Mouse (Mus musculus) heart, adult 8-10 months (tissue): Measurements from ENCODE around the gene Gm36028. TPM values are rescaled to one million over a fixed set of nuclear protein-coding genes. Genes with fewer than 3 reads are reported as not detected.
A peak's percentile ranks its signal among the peaks of the same experiment; 100 is the strongest.

Experiments
- DNase-seq: peaks from one replicate; pipeline ENCODE4 v3.0.0; 2022; ENCODE audit warnings: low spot score
- total RNA-seq, 4 experiments: library from RNA; stranded (reverse); gene quantifications; 2 replicates each; pipeline ENCODE4 v1.2.4; 2022

Gene Gm36028
- total RNA-seq, 4 experiments from 2014 or later = 0.90 to 1.4 (median 1.3) TPM

- DNase-seq = no peak
Observed at GRCm38 (mm10) chr16:37809623-37809992, 51.3 kb downstream of the Gm36028 start.

DNA sequence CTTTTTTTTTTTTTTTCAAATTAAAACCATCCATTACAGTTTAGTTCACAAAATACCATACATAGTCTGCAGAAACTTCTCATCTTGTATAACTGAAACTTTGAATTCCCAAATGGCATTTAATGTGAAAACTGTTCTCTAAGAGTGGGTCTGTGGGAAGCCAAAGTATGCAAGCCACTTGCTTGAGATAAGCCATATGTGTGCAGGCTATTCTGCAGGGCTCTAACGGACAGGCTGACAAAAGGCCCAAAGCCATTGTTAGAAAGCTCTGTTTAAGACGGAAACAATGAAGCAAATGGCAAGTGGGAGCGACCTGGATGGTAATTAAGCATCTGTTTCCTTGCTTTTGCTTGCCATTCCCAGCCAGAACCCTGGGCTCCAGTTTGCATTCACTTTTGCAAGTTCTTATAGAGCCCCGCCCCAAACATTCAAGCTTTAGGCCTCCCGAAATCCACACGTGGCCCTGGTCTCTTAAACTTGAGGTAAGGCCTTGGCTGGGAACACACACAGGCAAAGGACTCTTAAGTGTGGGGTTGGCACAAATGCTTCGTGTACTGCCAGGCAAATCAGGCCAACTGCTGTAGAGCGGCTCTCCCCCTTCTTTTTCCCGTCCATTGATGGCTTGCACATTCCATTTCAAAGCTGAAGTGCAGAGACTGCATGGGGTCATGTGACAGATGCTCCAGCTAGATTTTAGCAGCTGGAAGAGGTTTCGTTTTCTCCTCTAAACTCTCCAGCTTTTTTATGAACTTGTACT lies 51.9 kb downstream of the Gm36028 start:
- DNase-seq = peak; percentile 49

DNA sequence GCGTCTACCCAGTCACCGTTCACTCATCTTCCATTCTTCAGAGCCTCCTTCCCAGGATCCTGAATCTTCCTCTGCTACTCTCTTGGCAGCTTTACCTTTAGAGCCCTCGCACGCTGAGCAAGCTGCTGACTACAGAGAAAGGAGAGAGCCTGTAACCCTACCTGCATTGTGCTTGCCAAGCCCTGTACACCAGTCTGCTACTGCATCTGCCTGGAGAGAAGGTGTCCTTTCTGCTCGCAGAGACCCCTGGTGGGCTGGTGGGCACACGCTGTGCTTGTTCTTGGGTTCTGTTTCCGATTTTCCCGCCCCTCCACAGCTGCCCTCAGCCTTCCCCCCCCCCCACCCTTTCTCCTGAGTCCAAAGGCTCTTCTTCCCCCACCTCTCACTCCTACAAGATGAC lies 53.7 kb downstream of the Gm36028 start:
- no peak for DNase-seq

- DNase-seq = no peak
Observed at GRCm38 (mm10) chr16:37805746-37806495, 55.0 kb downstream of the Gm36028 start.

- DNase-seq = no peak
Observed at GRCm38 (mm10) chr16:37803387-37803950, 57.5 kb downstream of the Gm36028 start.

- no peak for DNase-seq
Observed at GRCm38 (mm10) chr16:37802686-37803295, 58.2 kb downstream of the Gm36028 start.

- DNase-seq = no peak
Observed at GRCm38 (mm10) chr16:37801097-37801496, 59.8 kb downstream of the Gm36028 start.

Other genes with a start within 250 kb of the Gm36028 start
- gene Ndufb4, start 206.7 kb downstream of the Gm36028 start, total RNA-seq = 100 to 1,000 TPM; 162 to 263 (median 197) TPM
- 10 to 100 TPM; 36.4 to 46.9 (median 43.4) TPM for gene Fstl1, start 84.3 kb downstream of the Gm36028 start, total RNA-seq
- gene Lrrc58, start 7.2 kb upstream of the Gm36028 start, total RNA-seq = 10 to 100 TPM; 57.2 to 67.5 (median 65.3) TPM
- under 1 TPM in 1 of 4 experiments, not detected in 3; 0.06 TPM for gene Gpr156, start 55.4 kb upstream of the Gm36028 start, total RNA-seq
- gene Gsk3b, start 227.9 kb upstream of the Gm36028 start, total RNA-seq = 10 to 100 TPM; 48.8 to 54.3 (median 53.0) TPM